Mouse (Mus musculus) intestine, postnatal 0 days (tissue): Measurements from ENCODE around the gene Prpsap1. TPM values are rescaled to one million over a fixed set of nuclear protein-coding genes. Genes with fewer than 3 reads are reported as not detected.
"Not testable (repeated sequence)": the region's sequence is repeated elsewhere in the genome, so short reads cannot be mapped to it uniquely, and the experiment has no call there.

Source experiments
- ATAC-seq: fragments of 200-750 bp; cut with Nextera tagmentation; 2 replicates; pipeline ENCODE4 v1.8.0; 2017; ENCODE audit warnings: mild to moderate bottlenecking, moderate TSS enrichment, moderate library complexity
- H3K27ac ChIP-seq: fragments of 300-500 bp; sonication (generic); 2 replicates; pipeline ENCODE4 v1.5.1; 2014; ENCODE audit warnings: mild to moderate bottlenecking, low read depth, low read length, moderate library complexity
- H3K27me3 ChIP-seq: fragments of 300-500 bp; sonication (generic); replicated peaks from 2 replicates; pipeline ENCODE4 v1.6.1; 2014; ENCODE audit warnings: low read length, mixed read lengths; ENCODE audit not compliant: control insufficient read depth, insufficient read depth
- H3K36me3 ChIP-seq: fragments of 300-500 bp; sonication (generic); 2 replicates; pipeline ENCODE4 v1.6.1; 2014; ENCODE audit warnings: mild to moderate bottlenecking, moderate library complexity; ENCODE audit not compliant: control insufficient read depth, insufficient read depth
- H3K4me1 ChIP-seq: fragments of 300-500 bp; sonication (generic); replicated peaks from 2 replicates; pipeline ENCODE4 v1.6.1; 2014; ENCODE audit warnings: antibody characterized with exemption, low read length, mixed read lengths; ENCODE audit not compliant: control insufficient read depth, insufficient read depth
- H3K4me2 ChIP-seq: fragments of 300-500 bp; sonication (generic); replicated peaks from 2 replicates; pipeline ENCODE4 v1.6.1; 2014; ENCODE audit warnings: low read depth, mild to moderate bottlenecking, moderate library complexity
- H3K4me3 ChIP-seq: fragments of 300-500 bp; sonication (generic); 2 replicates; pipeline ENCODE4 v1.5.1; 2014; ENCODE audit warnings: low read depth, low read length
- H3K9ac ChIP-seq: fragments of 300-500 bp; sonication (generic); 2 replicates; pipeline ENCODE4 v1.6.1; 2014; ENCODE audit warnings: mild to moderate bottlenecking, low read depth, low read length
- H3K9me3 ChIP-seq: fragments of 300-500 bp; sonication (generic); 2 replicates; pipeline ENCODE4 v1.6.1; 2016; ENCODE audit warnings: mixed run types; ENCODE audit not compliant: control insufficient read depth
- CTCF ChIP-seq: sonication (generic); IDR thresholded peaks from 2 replicates; pipeline ENCODE4 v1.5.1; 2016; ENCODE audit warnings: low read depth, mild to moderate bottlenecking, control low read depth, antibody characterized with exemption, moderate library complexity
- WGBS: fragments of 180-500 bp; shearing (Covaris S2); extraction: QIAGEN DNeasy Blood & Tissue Kit; methylation state at CpG from one replicate; pipeline ENCODE4 v1.1.7; 2014; 5-methylcytosine and 5-hydroxymethylcytosine counted together
- polyA plus RNA-seq: library from polyadenylated mRNA; unstranded; fragments of >200 nt; fragmentation: Nextera tagmentation; extraction: Ambion mirVana; gene quantifications from 2 replicates; pipeline ENCODE4 v1.2.1, GENCODE M21; 2015

Gene Prpsap1
- polyA plus RNA-seq, 1 experiment from 2014 or later, result 177 TPM

GRCm38 (mm10) chr11:116472275-116472674 lies 21.7 kb downstream of the Prpsap1 start:
- Histone ChIP-seq H3K4me1 (no peaks in the 10 kb centered on the region), H3K9ac (no peak overlapping the region), H3K4me2 (no peak overlapping the region), H3K4me3 (no peak overlapping the region), H3K36me3 (peaks cover 76% of the 10 kb centered on the region), H3K9me3 (no peaks in the 10 kb centered on the region), H3K27me3 (no peaks in the 10 kb centered on the region), H3K27ac (no peak overlapping the region)
- WGBS, result 75% methylated on average over 4 of the region's 4 CpGs
- no peak for TF ChIP-seq CTCF
- ATAC-seq, result no peak

GRCm38 (mm10) chr11:116470896-116471295 lies 23.1 kb downstream of the Prpsap1 start:
- Histone ChIP-seq H3K9ac (no peak overlapping the region), H3K4me2 (no peak overlapping the region), H3K36me3 (peaks cover 62% of the 10 kb centered on the region), H3K4me3 (no peak overlapping the region), H3K27ac (no peak overlapping the region), H3K4me1 (no peaks in the 10 kb centered on the region), H3K9me3 (no peaks in the 10 kb centered on the region), H3K27me3 (no peaks in the 10 kb centered on the region)
- 82% methylated on average over 4 of the region's 4 CpGs for WGBS
- no peak for ATAC-seq
- no peak for TF ChIP-seq CTCF

- TF ChIP-seq CTCF, result no peak
- Histone ChIP-seq H3K27ac (peak overlapping the region; percentile 35; the same call in 1 of the 2 replicates), H3K4me2 (no peak overlapping the region), H3K9me3 (no peaks in the 10 kb centered on the region), H3K4me1 (no peaks in the 10 kb centered on the region), H3K9ac (no peak overlapping the region), H3K27me3 (no peaks in the 10 kb centered on the region), H3K36me3 (peaks cover 55% of the 10 kb centered on the region), H3K4me3 (no peak overlapping the region)
- 0 out of 2 replicates have a peak, but pooled peaks have one; percentile 12 for ATAC-seq
- 79% methylated on average over 3 of the region's 3 CpGs for WGBS
Measured at GRCm38 (mm10) chr11:116470249-116470648, 23.8 kb downstream of the Prpsap1 start.

GRCm38 (mm10) chr11:116468338-116468737 lies 25.7 kb downstream of the Prpsap1 start:
- H3K9ac ChIP-seq, ATAC-seq, H3K4me1 ChIP-seq, H3K27ac ChIP-seq, H3K27me3 ChIP-seq, H3K9me3 ChIP-seq, H3K4me3 ChIP-seq, H3K4me2 ChIP-seq: not testable (repeated sequence)
- WGBS, result 81% methylated on average over 3 of the region's 3 CpGs
- H3K36me3 ChIP-seq, result peaks cover 38% of the 10 kb centered on the region

- no peak within 1 kb of the TSS for H3K4me3 ChIP-seq
- H3K4me2 ChIP-seq, result no peak within 1 kb of the TSS
- H3K27me3 ChIP-seq, result no peaks in the 10 kb centered on the region
- H3K27ac ChIP-seq, result no peak within 1 kb of the TSS
- H3K9me3 ChIP-seq, result no peaks in the 10 kb centered on the region
- ATAC-seq, result no peak
- 53% methylated on average over 20 of the region's 20 CpGs for WGBS
- H3K9ac ChIP-seq, result no peak within 1 kb of the TSS
- no peak for TF ChIP-seq CTCF
- peaks cover 16% of the 10 kb centered on the region for H3K36me3 ChIP-seq
- no peaks in the 10 kb centered on the region for H3K4me1 ChIP-seq
Measured at GRCm38 (mm10) chr11:116466141-116466540, 27.9 kb downstream of the Prpsap1 start, which contains the start of gene Qrich2. Qrich2 (minus strand) TSS chr11:116466241.

GRCm38 (mm10) chr11:116463833-116464232 lies 30.2 kb downstream of the Prpsap1 start:
- no peak overlapping the region for H3K4me3 ChIP-seq
- no peak overlapping the region for H3K27ac ChIP-seq
- H3K27me3 ChIP-seq, result no peaks in the 10 kb centered on the region
- peak; percentile 92 for TF ChIP-seq CTCF
- H3K4me1 ChIP-seq, result no peaks in the 10 kb centered on the region
- peak; percentile 68; the same call in 1 of the 2 replicates for ATAC-seq
- no peaks in the 10 kb centered on the region; the same call in 1 of the 2 replicates for H3K36me3 ChIP-seq
- 5% methylated on average over 2 of the region's 2 CpGs for WGBS
- H3K9me3 ChIP-seq, result no peaks in the 10 kb centered on the region
- H3K9ac ChIP-seq, result no peak overlapping the region
- H3K4me2 ChIP-seq, result no peak overlapping the region

- Histone ChIP-seq H3K36me3 (no peaks in the 10 kb centered on the region), H3K4me2 (no peak overlapping the region), H3K27me3 (no peaks in the 10 kb centered on the region), H3K4me1 (no peaks in the 10 kb centered on the region), H3K9me3 (no peaks in the 10 kb centered on the region), H3K27ac (no peak overlapping the region), H3K4me3 (no peak overlapping the region), H3K9ac (no peak overlapping the region)
- no peak for TF ChIP-seq CTCF
- 54% methylated on average over 5 of the region's 5 CpGs for WGBS
- ATAC-seq, result peak; percentile 1; the same call in 1 of the 2 replicates
Measured at GRCm38 (mm10) chr11:116463338-116463737, 30.7 kb downstream of the Prpsap1 start.
